Mouse (Mus musculus): ENCODE results near the gene Slc25a51.

- no peak for TF ChIP-seq POLR2A (IDR thresholded peaks at IDR 0.05; ENCODE audit: insufficient read depth, low read length)
- TF ChIP-seq CTCF (IDR thresholded peaks at IDR 0.05; ENCODE audit: low read depth, low read length): no peak
- TF ChIP-seq EP300 (IDR thresholded peaks at IDR 0.05; ENCODE audit: insufficient read depth, low read depth, low read length): 0 out of 2 replicates have a peak, but pooled peaks have one; percentile 37
Observed at GRCm38 (mm10) chr4:45423406-45423805, 14.8 kb upstream of the Slc25a51 start.
